Mouse (Mus musculus) embryonic fibroblast, embryonic 13.5 days (primary cell): ENCODE data around the gene Gm17535.
"Not testable (repeated sequence)": the region's sequence is repeated elsewhere in the genome, so short reads cannot be mapped to it uniquely, and the experiment has no call there.

Experiments
- CTCF ChIP-seq: IDR thresholded peaks from 2 replicates; pipeline ENCODE4 v1.5.1; 2011; ENCODE audit warnings: mild to moderate bottlenecking, control low read depth, low read length, moderate library complexity, borderline replicate concordance; ENCODE audit not compliant: insufficient read depth
- POLR2A ChIP-seq: IDR thresholded peaks from 2 replicates; pipeline ENCODE4 v1.6.1; 2011; ENCODE audit warnings: low read depth, mild to moderate bottlenecking, control low read depth, low read length, moderate library complexity

- TF ChIP-seq CTCF, POLR2A: not testable (repeated sequence)
These were observed 11.9 kb upstream of the Gm17535 start for GRCm38 (mm10) chr9:3022316-3023008.
